Mouse (Mus musculus) hindbrain, embryonic 14.5 days (tissue): ENCODE measurements around the gene Pou2f1. TPM values are rescaled to one million over a fixed set of nuclear protein-coding genes. Genes with fewer than 3 reads are reported as not detected.

Experiments
- ATAC-seq: fragments of 200-750 bp; cut with Nextera tagmentation; 2 replicates; pipeline ENCODE4 v1.8.0; 2017; ENCODE audit warnings: moderate number of reproducible peaks, mild to moderate bottlenecking, moderate TSS enrichment, moderate library complexity; ENCODE audit not compliant: low FRiP score
- DNase-seq: peaks from one replicate; pipeline ENCODE4 v3.0.0-alpha.2; 2015; ENCODE audit warnings: low spot score
- H3K27ac ChIP-seq: fragments of 300-500 bp; sonication (generic); 2 replicates; pipeline ENCODE4 v1.5.1; 2014; ENCODE audit warnings: mild to moderate bottlenecking, moderate library complexity
- H3K27me3 ChIP-seq: fragments of 300-500 bp; sonication (generic); 2 replicates; pipeline ENCODE4 v1.6.1; 2014; ENCODE audit warnings: mild to moderate bottlenecking, low read length, mixed read lengths; ENCODE audit not compliant: control insufficient read depth, insufficient read depth
- H3K36me3 ChIP-seq: fragments of 300-500 bp; sonication (generic); replicated peaks from 2 replicates; pipeline ENCODE4 v1.6.1; 2014; ENCODE audit not compliant: control insufficient read depth, insufficient read depth
- H3K4me1 ChIP-seq: fragments of 300-500 bp; sonication (generic); replicated peaks from 2 replicates; pipeline ENCODE4 v1.6.1; 2014; ENCODE audit warnings: antibody characterized with exemption, low read length, mixed read lengths; ENCODE audit not compliant: control insufficient read depth, insufficient read depth
- H3K4me2 ChIP-seq: fragments of 300-500 bp; sonication (generic); replicated peaks from 2 replicates; pipeline ENCODE4 v1.6.1; 2014; ENCODE audit warnings: mild to moderate bottlenecking, moderate library complexity
- H3K4me3 ChIP-seq: fragments of 300-500 bp; sonication (generic); replicated peaks from 2 replicates; pipeline ENCODE4 v1.5.1; 2014; ENCODE audit warnings: mild to moderate bottlenecking, low read length
- H3K9ac ChIP-seq: fragments of 300-500 bp; sonication (generic); 2 replicates; pipeline ENCODE4 v1.6.1; 2014
- H3K9me3 ChIP-seq: fragments of 300-500 bp; sonication (generic); 2 replicates; pipeline ENCODE4 v1.6.1; 2016; ENCODE audit warnings: low read length; ENCODE audit not compliant: control insufficient read depth
- WGBS: fragments of 180-500 bp; shearing (Covaris S2); extraction: QIAGEN DNeasy Blood & Tissue Kit; methylation state at CpG from one replicate; pipeline ENCODE4 v1.1.7; 2014; 5-methylcytosine and 5-hydroxymethylcytosine counted together
- polyA plus RNA-seq: library from polyadenylated mRNA; unstranded; fragments of >200 nt; fragmentation: Nextera tagmentation; extraction: Ambion mirVana; gene quantifications from 2 replicates; pipeline ENCODE4 v1.2.1, GENCODE M21; 2014

Gene Pou2f1
- polyA plus RNA-seq, 1 experiment from 2014 or later, result 19.2 TPM

DNA sequence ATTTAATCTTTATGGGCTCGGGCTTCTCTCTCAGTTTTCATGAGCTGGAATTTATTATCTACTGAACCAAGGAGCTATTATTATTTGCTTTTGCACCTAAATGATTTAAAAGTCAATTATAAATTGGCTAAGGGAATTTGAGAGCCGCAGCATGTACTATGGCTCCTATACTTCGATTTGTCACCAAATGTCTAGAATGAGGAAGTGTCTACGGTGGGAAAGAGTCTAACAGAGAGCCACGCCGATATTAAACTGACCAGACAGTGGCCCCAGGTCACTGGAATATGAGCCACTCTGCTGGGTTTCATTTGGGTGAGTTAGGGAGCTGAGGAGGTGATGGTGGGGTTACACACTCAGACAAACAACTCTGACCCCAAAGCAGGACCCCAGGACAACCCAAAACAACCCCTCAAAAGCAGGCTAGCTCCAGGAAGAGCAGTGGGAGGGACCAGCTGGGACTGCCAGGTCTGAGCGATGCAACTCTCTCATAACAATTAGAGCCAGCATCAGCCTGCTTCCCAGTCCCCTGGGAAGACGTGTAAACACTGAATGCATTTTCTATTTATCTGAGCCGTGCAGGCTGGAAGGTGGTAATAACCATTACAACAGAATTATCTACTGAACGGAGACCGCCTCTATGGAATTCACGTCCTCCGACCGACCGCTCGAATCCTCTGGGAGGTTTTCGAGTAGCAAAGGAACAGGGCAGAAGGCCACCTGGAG is 168.4 kb downstream of the Pou2f1 start:
- DNase-seq, result peak; percentile 62

DNA sequence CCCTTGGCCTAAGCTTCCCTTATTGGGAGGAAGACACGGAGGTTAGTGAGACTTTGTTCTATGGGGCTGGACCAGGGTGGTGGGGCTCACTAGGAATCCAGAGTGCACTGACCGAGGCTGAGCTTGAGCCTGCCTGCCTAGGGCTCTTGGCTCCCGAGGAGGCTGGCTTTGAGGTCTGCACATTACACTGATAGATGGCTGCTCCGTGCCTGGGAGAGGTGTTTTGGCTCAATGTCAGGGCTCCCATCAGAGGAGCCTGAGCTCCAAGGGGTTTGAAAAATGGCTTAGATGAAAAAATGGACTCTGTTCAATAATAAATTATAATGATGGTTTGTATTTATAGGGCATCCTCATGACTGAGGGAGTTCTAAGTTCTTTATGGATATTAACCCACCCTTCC is 169.2 kb downstream of the Pou2f1 start:
- H3K27ac ChIP-seq, result peak overlapping the region; percentile 76
- ATAC-seq, result 0 out of 2 replicates have a peak, but pooled peaks have one; percentile 10

More for the DNA sequence above, 168.4 kb downstream of the Pou2f1 start:
- peak overlapping the region; percentile 9 for H3K4me3 ChIP-seq
- H3K9me3 ChIP-seq, result no peaks in the 10 kb centered on the region
- H3K27me3 ChIP-seq, result no peaks in the 10 kb centered on the region
- WGBS, result 10% methylated on average over 17 of the region's 17 CpGs
- H3K27ac ChIP-seq, result peak overlapping the region; percentile 76
- peaks cover 41% of the 10 kb centered on the region for H3K4me1 ChIP-seq
- peak overlapping the region; percentile 41 for H3K9ac ChIP-seq
- peak; percentile 73 for ATAC-seq
- no peaks in the 10 kb centered on the region for H3K36me3 ChIP-seq
- peak overlapping the region; percentile 47 for H3K4me2 ChIP-seq

DNA sequence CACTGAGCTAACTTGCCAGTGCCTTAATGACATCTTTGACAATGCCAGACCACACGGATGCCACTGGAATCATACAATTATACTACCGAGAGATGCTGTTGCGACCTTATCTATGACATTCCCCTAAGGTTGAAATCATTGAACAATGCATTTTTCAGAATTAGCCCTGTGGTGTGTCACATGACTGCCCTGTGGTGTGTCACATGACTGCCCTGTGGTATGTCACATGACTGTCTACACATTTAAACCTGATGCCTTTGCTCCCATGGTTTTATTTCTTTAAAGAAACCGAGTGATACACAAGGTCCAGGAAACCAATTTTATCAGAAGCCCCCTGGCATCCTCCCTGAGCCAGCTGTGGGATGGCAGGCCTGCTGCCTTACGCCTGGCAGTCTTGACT is 172.6 kb downstream of the Pou2f1 start:
- no peak for DNase-seq
- H3K27me3 ChIP-seq, result peaks cover 3% of the 10 kb centered on the region; the same call in 1 of the 2 replicates
- no peaks in the 10 kb centered on the region for H3K9me3 ChIP-seq
- H3K27ac ChIP-seq, result no peak overlapping the region
- WGBS, result 90% methylated on average over 5 of the region's 5 CpGs
- no peaks in the 10 kb centered on the region for H3K36me3 ChIP-seq
- H3K4me1 ChIP-seq, result peaks cover 21% of the 10 kb centered on the region
- no peak overlapping the region for H3K4me3 ChIP-seq
- H3K4me2 ChIP-seq, result no peak overlapping the region
- ATAC-seq, result no peak
- no peak overlapping the region for H3K9ac ChIP-seq

More for the DNA sequence above, 169.2 kb downstream of the Pou2f1 start:
- no peak overlapping the region for H3K9ac ChIP-seq
- WGBS, result 19% methylated on average over 4 of the region's 4 CpGs
- peaks cover 41% of the 10 kb centered on the region for H3K4me1 ChIP-seq
- no peaks in the 10 kb centered on the region for H3K27me3 ChIP-seq
- DNase-seq, result peak; percentile 52
- no peak overlapping the region for H3K4me2 ChIP-seq
- H3K36me3 ChIP-seq, result no peaks in the 10 kb centered on the region
- no peak overlapping the region for H3K4me3 ChIP-seq
- no peaks in the 10 kb centered on the region for H3K9me3 ChIP-seq

DNA sequence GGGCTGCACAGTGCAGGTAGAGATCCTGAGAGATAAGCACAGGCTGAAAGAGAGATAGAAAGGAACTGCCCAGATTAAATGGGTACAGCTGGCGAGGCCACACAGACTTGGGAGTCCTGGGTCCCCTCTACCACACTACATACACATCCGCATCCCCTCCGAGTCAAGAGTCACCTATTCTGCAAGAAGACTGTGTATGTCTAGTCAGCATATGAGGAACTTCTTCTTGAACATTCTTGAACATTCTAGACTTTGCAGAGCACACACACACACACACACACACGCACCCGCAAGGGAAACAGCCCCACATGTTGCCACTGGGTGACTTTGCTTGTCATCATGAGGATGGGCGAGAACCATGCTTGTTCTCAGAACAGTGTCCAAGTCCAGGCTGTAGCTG is 173.9 kb downstream of the Pou2f1 start:
- WGBS, result 92% methylated on average over 6 of the region's 6 CpGs
- Histone ChIP-seq H3K9me3 (no peaks in the 10 kb centered on the region), H3K4me3 (no peak overlapping the region), H3K27me3 (peaks cover 3% of the 10 kb centered on the region; the same call in 1 of the 2 replicates), H3K27ac (no peak overlapping the region), H3K4me1 (peaks cover 9% of the 10 kb centered on the region), H3K4me2 (no peak overlapping the region), H3K36me3 (no peaks in the 10 kb centered on the region), H3K9ac (no peak overlapping the region)
- ATAC-seq (no peak), DNase-seq (no peak)

DNA sequence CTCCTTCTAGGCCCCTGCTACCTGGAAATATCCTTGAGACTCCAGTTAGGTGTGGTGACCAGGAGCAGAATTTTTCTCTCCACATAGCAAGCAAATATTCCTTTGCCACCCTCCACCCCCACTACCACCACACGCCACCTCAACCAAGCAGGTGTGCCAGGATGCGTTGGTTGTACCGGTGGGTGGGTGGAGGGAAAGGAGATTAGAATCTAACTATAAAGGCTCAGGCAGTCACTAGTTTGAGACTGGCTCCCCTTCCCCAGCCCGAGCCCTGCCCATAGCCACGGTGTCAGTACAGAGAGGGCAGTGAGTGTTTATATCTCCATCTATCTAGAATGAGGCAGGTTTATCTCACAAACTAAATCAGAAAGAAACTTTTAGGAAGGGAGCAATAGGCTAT is 174.3 kb downstream of the Pou2f1 start:
- ATAC-seq (no peak), DNase-seq (no peak)
- Histone ChIP-seq H3K9ac (no peak overlapping the region), H3K9me3 (no peaks in the 10 kb centered on the region), H3K4me3 (no peak overlapping the region), H3K27me3 (peaks cover 3% of the 10 kb centered on the region; the same call in 1 of the 2 replicates), H3K27ac (no peak overlapping the region), H3K36me3 (no peaks in the 10 kb centered on the region), H3K4me2 (no peak overlapping the region), H3K4me1 (peaks cover 6% of the 10 kb centered on the region; the same call in 1 of the 2 replicates)
- 85% methylated on average over 5 of the region's 5 CpGs for WGBS

DNA sequence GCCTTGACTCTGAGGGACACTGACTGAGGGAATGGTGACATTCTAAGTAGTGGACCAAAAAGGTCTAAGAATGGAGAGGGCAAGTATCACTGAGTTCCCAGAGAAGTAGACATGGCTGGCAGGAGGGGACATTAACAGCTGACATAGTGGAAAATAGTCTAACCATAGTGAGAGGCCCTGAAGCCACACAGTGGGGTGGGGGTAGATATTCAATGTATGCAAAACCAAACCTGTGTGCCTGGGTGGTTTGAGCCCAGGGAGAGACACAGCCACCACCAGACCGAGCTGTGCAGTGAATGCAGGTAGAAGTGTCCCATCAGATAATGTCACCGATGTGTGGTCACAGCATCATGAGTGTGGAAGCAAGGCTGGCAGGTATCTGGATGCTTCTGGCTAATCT is 180.4 kb downstream of the Pou2f1 start:
- Histone ChIP-seq H3K36me3 (no peaks in the 10 kb centered on the region), H3K4me2 (no peak overlapping the region), H3K9ac (no peak overlapping the region), H3K4me3 (no peak overlapping the region), H3K9me3 (no peaks in the 10 kb centered on the region), H3K4me1 (no peaks in the 10 kb centered on the region; the same call in 1 of the 2 replicates), H3K27ac (no peak overlapping the region), H3K27me3 (peaks cover 10% of the 10 kb centered on the region)
- DNase-seq, result no peak
- ATAC-seq, result no peak
- WGBS, result 94% methylated on average over 2 of the region's 2 CpGs

DNA sequence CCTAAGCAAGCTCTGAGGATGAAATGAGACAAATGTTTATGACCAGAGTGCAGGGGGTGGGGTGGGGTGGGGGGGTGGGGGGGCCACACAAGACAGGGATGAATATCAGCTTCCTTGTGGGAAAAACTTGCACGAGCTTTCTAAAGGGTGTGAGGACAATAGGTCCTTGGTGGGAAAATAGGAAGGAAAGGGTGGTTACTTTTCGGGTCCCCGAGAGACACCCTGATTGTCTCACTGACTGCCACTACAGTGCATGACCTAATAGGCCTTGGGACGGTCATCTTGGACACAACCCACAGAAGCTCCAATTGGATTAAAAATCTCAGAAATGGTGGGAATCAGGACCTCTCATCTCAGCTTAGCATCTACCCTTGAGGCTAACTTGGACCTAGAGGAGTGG is 183.3 kb downstream of the Pou2f1 start:
- Histone ChIP-seq H3K27me3 (peaks cover 13% of the 10 kb centered on the region), H3K4me2 (no peak overlapping the region), H3K36me3 (no peaks in the 10 kb centered on the region), H3K4me3 (no peak overlapping the region), H3K9ac (no peak overlapping the region), H3K27ac (no peak overlapping the region), H3K4me1 (peaks cover 9% of the 10 kb centered on the region), H3K9me3 (no peaks in the 10 kb centered on the region)
- ATAC-seq, result no peak
- no peak for DNase-seq
- WGBS, result 73% methylated on average over 4 of the region's 4 CpGs

DNA sequence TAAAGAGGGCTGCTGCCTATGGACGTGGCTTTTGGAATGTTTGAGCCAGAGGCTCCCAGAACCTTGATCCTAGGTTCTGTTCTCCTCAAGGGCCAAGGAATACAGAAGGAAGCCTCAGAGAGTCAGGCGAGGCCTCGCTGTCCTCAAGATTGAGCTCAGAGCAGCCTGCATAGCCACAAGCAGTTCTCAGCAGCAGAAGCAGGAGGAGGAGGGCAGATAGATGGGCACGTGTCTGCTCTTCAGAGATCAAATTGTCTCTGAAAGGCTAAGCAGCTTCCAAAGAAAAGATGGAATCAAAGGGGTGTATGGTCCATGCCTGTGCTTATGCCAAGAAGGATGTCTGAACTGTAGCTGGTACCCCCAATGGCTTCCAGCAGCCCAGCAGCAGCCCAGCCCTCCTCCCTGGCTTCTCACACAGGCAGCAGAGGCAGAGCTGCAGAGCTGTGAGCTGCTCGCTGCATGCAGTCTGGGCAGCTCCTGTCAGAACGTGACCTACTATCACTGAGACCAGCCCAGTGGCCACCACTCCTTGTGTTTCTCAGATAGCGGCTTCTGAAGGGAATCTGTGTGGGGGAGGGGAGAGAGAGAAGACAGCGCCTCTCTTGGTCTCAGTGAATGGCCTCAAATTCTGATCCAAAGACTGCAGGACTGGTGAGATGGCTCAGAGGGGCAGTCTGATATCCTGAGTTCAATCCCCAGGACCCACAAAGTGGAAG is 184.2 kb downstream of the Pou2f1 start:
- 32% methylated on average over 8 of the region's 8 CpGs for WGBS
- H3K27ac ChIP-seq, result no peak overlapping the region
- peaks cover 13% of the 10 kb centered on the region for H3K27me3 ChIP-seq
- no peak overlapping the region for H3K4me3 ChIP-seq
- DNase-seq, result no peak
- H3K4me1 ChIP-seq, result peaks cover 14% of the 10 kb centered on the region
- no peak overlapping the region for H3K4me2 ChIP-seq
- ATAC-seq, result no peak
- H3K36me3 ChIP-seq, result no peaks in the 10 kb centered on the region
- H3K9ac ChIP-seq, result no peak overlapping the region
- no peaks in the 10 kb centered on the region for H3K9me3 ChIP-seq

DNA sequence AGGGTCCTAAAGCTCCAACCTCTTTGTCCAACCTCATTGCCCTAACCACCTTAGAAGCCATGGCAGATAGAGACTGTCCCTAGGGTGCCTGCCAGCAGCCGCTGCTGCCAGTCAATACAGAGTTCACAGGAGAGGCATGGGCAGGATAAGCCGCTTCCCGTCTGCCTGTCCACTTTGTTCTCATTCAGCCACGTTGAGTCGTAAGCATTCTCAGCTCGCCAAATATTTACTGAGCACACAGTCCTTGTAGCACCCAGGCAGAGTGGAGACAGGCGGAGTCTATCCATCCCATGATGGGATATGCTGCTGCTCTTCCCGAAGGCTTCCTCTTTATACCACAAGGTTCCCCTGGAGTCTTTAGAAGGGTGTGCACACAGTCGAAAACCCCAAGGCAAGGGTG is 185.2 kb downstream of the Pou2f1 start:
- Histone ChIP-seq H3K4me1 (peaks cover 14% of the 10 kb centered on the region), H3K4me3 (no peak overlapping the region), H3K4me2 (no peak overlapping the region), H3K9ac (no peak overlapping the region), H3K9me3 (no peaks in the 10 kb centered on the region), H3K27ac (no peak overlapping the region), H3K36me3 (no peaks in the 10 kb centered on the region), H3K27me3 (peaks cover 18% of the 10 kb centered on the region)
- 59% methylated on average over 9 of the region's 9 CpGs for WGBS
- DNase-seq (no peak), ATAC-seq (no peak)
